Mouse (Mus musculus): Measurements from ENCODE around the gene Stab2.

- TF ChIP-seq CTCF (IDR thresholded peaks at IDR 0.05; ENCODE audit: control insufficient read depth, insufficient read depth, insufficient read length) (no peak), MAX (IDR thresholded peaks at IDR 0.05) (no peak), MYOG (IDR thresholded peaks at IDR 0.05; ENCODE audit: control insufficient read depth, extremely low read depth, insufficient read length) (no peak)
These were observed 32.0 kb upstream of the Stab2 start for GRCm38 (mm10) chr10:87039800-87040199.
